Mouse (Mus musculus): ENCODE data around the gene Lrrfip1.

Lrrfip1 gene

DNA sequence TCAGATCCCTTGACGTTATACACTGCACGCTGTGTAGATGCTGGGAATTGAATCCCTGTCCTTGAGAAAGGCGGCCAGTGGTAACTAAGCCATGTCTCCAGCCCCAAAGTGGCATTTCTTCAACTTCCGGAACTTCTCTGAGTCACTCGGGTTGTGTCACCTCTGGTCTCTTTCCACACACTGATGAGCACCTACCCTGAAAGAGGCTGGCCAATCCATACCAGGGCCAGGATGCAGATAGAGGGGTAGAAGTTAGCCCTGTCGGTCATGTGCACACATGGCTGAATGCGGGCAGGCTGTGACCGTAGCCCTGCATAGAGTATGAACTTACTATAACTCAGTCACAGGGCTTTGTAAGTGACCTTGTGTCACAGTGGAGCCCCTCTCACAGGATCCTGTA, 57.9 kb downstream of the Lrrfip1 start:
- DNase-seq (ENCODE audit: low spot score): no peak

DNA sequence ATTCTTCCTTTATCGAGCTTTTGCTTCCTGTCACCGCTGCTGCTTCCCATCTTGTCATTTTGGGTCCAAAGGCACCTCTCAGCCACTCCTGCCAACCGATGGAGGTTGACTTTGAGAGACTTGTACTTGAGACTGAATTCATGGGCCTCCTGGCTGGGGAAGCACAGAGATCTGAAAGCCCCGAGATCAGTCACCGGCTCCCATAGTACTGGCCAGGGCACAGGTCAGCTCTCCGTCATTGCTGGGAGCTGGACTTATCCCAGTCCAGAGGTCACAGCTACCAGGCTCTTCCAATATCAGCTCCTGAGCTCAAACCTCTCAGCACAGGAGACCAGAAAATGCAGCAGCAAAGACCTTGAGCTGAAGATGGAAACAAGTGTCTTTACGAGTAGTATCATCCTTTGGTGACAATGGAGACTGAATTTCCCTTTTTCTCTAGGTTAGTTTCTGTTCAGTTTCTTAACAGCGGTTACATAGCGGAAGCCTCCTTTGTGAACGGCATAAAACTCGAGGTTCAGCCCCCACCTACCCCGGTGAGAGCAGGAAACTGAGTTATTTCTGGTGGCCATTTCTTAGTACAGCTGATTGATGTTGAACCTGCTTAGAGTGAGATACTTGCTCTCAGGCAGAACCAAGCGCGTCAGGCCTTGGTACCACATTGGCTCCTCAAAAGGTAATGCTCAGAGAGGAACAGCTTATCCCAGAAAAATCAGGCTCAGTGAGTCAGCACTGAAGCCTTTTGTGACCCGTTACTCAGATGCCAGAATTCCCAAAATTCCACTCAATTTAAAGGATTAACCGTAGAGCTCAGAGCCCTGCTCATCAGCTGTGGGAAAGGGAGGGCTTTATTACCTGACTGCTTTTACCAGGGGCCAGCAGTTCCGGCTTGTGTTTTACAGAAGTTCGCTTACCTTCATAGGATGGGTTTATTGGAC, 59.0 kb downstream of the Lrrfip1 start:
- DNase-seq (ENCODE audit: low spot score): no peak

DNA sequence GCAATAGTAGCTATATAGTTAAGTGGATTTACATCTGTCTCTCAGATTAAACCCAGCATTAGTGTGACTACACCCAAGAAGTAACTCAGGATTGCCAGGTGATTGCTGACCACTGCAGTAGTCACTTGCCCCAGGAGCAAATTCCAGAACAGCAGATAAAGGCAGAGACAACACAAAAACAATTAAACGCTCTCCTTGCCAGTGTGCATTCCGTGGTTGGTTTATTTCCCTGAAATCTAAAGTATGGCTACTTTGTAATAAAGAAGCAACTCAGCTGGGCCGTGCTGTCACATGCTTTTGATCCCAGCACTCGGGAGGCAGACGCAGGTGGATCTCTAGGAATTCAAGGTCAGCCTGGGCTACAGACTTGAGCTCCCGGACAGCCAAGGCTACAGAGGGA, 59.7 kb downstream of the Lrrfip1 start:
- DNase-seq (ENCODE audit: low spot score): no peak

DNA sequence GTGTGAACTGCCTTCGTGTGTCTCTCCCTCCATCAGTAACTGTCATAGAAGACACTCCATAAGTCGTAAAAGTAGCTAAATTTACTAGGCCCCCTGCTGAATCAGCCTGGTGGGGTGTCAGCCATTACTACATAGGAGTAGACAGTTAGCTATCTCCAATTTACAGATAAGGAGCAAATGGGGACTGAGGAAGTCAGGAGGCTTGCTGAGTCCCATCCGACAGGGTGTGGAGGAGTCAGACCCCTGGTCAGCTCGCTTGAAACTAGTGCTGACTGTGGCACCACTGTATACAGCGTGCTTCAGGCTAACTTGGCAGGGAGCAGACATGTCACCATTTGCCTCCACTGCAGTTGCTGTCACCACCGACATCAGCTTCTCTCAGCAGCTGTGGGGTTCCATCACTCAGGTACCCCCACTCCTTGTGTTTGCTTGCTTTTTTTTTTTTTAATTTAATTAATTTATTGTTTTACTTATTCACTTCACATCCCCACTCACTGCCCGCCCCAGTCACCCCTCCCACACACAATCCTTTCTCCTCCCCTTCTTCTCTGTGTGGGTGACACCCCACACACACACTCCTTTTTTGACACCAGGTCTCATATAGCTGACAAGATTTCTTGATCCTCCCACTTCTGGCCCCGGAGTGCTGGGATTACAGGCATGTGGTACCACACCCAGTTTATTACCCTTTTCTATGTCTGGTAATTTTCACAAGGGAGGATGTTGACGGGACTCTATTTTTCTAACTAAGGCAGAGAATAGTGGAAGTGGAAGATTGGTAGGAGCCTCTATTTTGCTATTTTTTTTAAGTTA, 61.5 kb downstream of the Lrrfip1 start:
- DNase-seq (ENCODE audit: low spot score): no peak

DNA sequence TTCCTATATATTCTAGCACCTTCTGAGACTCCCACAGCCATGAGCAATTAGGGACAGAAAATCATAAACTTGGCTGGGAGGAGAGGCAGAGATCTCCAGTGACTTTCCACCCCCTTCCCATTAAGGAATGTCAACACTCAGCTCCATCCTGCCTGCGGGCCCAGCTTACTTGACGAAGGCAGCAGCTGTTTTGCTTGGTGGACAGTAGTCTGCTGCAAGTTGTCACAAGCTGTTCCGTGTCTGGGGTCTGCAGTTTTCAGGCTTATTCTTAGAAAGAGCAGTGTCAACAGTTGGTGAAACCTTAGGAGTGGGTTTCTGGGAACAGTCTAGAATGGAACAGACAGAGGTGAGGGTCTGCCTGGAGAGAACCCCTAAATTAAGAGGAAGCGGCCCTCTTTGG, 62.6 kb downstream of the Lrrfip1 start:
- no peak for DNase-seq (ENCODE audit: low spot score)

DNA sequence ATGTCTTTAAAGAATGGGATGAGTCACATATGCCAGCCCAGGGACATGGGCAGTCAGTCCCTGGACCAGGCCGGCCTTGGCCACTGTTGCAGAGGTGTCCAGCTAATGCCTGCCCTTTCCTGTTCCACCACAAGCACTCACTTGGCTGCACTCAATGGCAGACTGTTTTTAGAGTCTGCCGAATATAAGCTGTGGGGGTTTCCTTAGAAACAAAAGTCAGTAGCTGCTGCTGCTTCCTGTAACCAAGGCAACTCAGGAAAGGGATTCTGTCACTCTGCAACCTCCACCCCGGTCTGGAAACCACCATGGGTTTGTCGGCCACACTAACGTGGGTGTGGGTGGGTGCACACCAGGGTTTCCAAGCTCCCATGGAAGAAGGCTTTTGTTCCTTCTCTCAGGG, 63.8 kb downstream of the Lrrfip1 start:
- peak; percentile 62 for DNase-seq (ENCODE audit: low spot score)

DNA sequence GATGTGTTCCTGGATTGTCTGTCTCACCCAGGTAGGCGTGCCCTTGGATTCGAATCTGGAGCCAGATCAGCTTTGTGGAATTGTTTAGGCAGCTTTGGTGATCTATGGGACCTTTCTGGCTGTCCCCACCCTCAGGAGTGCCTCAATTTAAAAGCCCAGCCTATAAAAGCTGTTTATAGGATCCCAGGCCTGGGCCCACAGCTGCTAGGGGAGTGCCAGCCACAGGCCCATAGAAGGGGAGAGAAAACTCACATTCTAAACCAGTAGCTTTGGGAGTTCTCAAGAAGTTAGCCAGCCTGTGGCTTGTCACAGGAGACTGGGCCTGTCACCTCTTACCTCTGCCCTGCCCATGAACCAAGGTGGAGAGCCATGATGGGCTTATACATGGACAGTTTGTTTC, 65.5 kb downstream of the Lrrfip1 start:
- no peak for DNase-seq (ENCODE audit: low spot score)

DNA sequence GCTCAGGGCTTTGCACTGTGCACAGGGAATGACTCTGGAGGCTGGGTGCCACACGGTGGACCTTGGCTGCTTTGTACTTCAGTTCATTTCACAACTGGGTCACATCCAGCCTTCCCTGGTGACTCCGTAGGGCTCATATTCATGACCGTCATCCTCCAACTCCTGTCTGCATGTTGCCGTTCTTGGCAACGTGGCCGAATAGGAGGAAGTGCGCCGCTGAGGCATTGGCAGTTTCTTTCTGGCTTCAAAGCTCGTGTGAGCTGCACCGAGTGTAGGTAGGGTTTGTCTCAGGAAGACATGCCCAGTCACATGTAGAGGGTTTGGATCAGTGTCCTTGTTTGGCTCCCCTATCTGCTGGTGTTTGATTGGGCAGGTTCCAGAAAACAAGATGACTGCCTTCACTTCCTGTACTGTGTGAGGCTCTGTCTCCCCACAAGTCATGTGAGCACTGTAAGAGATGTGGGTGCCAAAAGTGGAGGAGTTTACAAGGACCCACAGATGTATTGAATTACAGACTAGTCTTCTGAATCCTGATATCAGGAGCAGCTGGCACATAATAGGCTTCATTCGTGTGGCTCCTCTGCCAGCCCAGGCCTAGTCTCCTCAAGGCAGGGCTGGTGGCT, 66.5 kb downstream of the Lrrfip1 start:
- DNase-seq (ENCODE audit: low spot score): peak; percentile 52

DNA sequence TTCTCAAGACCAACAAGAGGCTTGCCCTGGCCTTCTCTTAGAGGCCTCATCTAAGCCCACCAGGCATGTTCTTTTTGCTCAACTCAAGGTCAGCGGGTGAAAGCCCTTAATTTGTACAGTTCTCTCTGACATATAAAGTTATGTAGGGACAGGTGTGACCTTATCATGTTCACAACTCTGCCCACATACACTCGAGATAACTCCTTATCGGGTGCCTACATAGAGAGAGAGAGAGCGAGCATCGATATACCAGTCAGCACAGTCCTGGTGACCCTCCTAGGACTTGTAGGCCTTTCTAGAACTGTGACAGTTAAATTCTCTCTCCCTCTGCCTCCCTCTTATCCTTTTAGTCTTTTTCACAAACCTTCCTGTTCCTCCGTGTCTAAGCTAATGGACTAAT, 67.5 kb downstream of the Lrrfip1 start:
- no peak for DNase-seq (ENCODE audit: low spot score)

DNA sequence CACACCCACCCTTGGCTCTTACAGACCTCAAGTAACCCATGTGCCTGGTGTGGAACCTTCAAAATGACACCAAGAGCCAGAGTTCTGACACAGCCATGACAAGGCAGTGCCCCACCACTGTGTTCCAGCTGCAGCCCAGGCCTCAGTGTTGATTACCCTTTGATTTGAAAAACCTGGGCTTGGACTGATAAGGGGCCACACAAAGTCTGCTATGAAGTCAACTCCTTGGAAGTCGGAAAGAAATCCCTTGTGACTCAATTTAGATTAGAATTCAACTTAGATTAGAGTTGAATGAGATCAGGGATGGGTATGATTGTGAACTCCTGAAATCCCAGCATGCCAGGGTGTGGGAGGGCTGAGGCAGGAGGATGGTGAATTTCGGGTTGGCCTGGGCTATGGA, 68.1 kb downstream of the Lrrfip1 start:
- no peak for DNase-seq (ENCODE audit: low spot score)

DNA sequence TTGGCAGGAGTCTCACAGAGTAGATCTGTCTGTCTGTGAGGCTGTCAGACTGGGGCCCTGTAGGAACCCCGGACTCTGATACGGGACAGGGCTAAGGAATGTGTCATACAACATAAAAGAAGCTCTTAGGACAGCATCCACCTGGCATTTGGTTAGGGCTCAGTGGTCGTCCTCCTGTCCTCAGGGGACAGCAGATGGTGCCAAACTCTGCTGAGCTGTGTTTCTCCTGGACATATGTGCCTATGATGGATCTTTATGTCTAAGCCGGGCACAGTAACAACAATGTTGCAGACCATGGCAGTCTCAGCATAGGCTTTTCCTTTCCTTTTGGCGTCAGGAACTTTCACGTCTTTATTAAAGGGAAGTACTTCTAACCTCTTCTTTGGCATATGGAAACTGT, 69.2 kb downstream of the Lrrfip1 start:
- no peak for DNase-seq (ENCODE audit: low spot score)

DNA sequence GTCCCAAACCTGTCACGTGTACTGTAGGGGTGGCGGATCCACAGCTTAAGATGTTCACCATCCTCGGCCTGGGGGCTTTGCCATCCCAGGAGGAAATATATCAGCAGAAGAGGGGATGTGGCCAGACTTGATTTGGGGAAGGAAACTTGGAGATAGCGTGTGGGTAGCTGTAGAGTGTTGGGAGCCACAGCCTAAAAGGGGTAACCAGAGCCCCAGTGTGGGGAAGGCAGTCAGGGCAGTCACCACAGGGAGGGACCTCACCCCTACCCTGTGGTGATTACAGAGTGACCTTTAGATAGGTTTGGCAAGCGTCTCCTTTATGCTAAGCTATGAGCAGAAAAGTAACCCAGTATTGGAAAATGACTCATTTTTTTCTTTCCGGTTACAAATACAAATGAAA, 71.0 kb downstream of the Lrrfip1 start:
- DNase-seq (ENCODE audit: low spot score): no peak

DNA sequence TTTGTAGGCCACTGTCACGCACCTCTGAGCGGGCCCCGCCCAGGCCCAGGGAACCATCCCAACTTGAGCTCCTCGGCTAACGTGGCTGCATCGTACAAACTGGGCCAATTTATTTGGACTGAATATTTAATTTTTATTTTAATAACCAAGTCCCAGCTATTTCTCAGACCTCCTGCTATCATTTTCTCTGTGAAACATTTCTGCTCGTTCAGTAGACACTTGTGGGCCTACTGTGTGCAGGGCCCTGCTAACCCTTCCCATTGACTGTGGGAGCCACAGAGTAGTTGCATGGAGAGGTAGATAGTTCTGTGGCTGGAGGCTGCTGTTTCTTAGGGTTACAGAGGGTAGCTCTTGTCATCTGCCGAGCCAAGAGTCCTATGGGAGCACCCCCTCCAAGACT, 72.0 kb downstream of the Lrrfip1 start:
- no peak for DNase-seq (ENCODE audit: low spot score)

DNA sequence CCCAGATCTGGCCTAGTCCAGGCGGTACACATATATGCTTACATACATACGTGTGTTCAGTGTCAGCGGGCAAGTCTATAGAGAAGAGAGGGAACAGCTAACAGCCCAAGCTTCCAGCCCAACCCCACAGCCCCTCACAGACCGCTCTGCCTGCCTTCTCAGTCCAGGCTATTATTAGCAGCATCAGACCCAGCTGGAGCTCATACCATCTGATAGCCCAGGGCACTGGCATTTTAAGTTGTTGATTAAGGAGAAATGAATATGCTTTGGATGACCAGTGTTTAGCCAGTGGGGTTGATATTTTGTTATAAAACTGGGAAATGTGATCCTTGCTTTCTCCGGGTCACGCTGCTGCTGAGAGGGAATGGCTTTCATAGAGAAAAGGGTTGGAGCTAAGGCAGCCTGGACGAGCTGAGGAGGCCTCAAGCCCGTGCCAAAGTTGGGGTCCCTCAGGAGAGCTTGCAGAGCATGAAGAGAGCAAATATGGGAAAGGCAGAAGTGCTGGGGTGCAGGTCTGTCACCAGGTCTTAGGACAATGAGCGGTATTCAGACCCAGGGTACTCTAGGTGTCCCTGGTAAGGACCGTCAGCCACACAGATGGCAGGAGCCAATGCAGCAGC, 73.2 kb downstream of the Lrrfip1 start:
- no peak for DNase-seq (ENCODE audit: low spot score)

DNA sequence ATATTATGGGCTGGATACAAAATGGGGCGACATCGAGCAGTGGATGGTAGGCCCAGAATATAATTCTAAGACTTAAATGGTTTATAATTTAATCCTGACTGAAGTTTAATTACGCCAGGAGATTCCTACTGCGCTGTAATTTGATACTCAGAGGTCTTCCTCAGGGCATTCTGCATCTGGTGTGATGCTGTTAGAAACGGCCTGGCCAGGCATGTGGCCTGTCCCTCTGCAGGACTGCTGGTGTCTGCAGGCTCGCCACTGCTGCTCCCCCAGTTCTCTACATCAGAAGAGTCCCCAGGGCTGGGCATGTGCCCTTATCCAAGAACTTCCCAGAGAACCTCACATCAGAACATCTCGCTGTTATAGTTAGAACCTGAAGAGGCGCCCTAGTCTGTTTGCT, 78.4 kb downstream of the Lrrfip1 start:
- no peak for DNase-seq (ENCODE audit: low spot score)

DNA sequence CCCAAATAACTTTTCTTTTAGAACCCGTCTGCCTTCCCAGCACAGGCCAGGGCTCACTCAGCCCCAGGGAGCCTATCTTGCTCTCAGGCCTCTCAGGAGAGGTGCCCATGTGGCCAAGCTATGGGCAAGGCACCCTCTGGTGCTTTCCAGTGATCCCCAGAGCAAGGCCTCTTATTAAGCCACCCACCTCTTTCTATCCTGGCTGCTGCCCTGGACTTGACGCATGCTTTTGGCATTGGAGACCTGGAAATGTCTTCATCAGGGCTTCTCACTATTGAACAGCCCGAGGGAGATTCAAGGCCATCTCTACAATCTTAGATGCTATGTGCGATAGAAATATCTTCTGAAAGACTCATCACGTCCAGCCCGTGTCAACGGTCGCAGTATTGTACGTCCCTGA, 78.9 kb downstream of the Lrrfip1 start:
- DNase-seq (ENCODE audit: low spot score): no peak

DNA sequence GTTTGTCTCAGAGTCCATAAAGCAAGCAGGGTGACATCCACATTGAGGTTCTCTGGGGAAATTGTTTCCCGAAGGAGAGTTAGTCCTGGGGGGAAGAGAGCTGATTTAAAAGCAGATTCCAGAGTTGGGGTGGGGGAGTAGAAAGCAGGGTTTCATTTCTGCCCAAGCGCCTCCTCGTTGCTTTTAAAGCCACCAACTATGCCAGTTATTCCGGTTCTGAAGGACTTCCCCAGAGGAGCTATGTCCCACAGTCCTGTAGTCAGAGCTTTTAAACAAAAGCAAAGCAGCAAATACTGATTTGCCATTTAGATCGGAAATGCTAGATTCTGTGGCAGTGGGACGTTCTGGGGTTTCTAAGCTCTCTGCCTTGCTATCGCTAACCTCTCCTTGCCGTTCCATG, 79.4 kb downstream of the Lrrfip1 start:
- no peak for DNase-seq (ENCODE audit: low spot score)

DNA sequence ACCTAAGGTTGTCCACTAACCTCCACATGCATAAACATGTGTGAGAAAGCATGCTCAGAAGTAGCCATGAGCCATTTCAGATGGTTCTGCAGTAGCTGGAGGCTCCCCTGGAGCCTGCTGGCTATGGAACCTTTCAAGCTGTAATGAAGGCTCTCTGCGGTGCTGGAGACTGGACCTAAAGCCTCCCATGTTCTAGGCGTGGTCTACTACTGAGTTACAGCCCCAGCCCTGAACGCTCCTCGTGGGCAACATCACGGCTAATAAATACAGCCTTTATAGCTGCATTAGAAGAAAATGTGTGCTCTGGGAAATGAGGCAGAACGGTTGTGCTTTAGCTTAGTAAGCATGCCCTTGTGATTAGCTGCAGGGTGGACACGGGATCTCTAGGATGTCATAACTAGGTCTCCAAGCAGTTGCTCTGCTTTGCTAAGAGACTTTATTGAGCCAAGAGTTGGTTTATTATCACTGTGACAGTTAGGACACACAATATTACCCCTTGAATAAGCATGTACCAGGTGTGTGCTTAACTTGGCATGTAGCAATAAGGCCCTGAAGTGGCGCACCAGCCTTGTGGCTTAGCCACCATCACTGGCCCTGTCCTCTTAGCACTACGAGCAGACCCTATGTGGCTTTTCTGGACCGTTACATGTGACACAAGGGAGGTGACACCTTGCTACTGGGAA, 81.3 kb downstream of the Lrrfip1 start:
- no peak for DNase-seq (ENCODE audit: low spot score)

DNA sequence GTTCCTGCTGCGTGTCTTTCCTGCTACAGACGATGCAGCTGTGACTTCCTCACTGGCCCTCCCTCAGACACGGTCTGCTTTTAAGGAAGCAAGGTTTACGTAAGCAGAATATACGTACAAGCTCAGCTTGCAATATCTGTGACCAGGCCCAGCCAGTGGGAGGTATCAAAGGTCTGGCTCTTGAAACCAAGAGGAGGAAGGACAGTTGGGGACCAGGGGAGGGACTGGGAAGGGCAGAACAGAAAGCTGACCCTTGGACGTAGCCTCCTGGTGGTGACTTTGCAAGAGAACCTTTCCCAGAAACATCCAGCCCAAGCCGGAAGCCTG, 81.8 kb downstream of the Lrrfip1 start:
- DNase-seq (ENCODE audit: low spot score): peak; percentile 45

DNA sequence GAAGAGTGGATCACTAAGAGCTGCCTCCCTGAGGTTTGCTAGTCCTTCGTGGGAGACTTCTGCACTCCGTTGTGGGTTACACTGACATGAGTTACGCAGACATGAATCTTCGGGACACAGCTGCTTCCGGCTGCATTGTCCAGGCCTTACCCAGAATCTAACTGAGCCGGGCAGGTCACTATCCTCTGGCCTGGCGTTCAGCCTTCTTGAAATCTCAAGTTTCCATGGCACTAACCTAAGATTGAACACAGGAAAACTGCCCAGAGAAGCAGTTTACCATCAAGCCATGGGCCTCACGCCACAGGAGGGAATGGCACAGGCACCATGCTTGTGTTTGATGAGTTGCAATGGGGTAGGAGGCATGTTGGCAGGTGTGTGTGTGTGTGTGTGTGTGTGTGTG, 85.8 kb downstream of the Lrrfip1 start:
- DNase-seq (ENCODE audit: low spot score): no peak

DNA sequence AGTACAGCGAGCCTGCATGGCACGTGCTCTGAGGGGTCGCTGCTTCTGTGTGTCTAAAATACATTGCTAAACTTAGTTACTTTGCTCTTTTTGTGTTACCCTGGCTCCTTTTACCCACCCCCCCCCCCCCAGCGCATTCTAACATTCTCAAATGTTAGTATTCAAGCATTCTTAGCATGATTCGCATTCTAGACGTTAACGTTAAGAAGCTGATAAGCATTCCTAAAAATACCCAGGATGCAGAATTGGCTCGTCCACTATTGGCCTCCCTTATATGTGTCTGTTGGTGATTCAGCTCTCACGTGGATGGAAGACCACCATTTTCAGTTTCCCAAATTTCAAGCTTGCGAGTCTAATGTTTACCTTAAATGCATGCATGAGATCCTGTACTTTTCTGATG, 86.5 kb downstream of the Lrrfip1 start:
- no peak for DNase-seq (ENCODE audit: low spot score)

DNA sequence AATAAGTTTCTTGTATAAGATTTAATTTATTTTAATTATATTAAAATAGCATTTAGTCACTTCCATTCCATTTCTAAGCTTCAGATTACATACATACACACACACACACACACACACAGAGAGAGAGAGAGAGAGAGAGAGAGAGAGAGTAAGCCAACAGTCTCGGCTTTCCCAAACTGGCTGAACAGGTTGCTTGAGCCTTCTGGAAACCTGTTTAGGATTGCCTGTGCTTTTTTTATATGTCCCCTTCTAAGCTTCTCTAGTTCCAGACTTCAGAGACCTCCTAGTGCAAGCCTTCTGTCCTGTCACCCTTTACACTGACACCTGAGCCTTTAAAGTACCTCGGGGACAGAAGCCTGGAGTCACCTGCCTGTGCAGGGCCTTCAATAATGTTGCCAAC, 87.1 kb downstream of the Lrrfip1 start:
- no peak for DNase-seq (ENCODE audit: low spot score)
